In the genomic region with DNA sequence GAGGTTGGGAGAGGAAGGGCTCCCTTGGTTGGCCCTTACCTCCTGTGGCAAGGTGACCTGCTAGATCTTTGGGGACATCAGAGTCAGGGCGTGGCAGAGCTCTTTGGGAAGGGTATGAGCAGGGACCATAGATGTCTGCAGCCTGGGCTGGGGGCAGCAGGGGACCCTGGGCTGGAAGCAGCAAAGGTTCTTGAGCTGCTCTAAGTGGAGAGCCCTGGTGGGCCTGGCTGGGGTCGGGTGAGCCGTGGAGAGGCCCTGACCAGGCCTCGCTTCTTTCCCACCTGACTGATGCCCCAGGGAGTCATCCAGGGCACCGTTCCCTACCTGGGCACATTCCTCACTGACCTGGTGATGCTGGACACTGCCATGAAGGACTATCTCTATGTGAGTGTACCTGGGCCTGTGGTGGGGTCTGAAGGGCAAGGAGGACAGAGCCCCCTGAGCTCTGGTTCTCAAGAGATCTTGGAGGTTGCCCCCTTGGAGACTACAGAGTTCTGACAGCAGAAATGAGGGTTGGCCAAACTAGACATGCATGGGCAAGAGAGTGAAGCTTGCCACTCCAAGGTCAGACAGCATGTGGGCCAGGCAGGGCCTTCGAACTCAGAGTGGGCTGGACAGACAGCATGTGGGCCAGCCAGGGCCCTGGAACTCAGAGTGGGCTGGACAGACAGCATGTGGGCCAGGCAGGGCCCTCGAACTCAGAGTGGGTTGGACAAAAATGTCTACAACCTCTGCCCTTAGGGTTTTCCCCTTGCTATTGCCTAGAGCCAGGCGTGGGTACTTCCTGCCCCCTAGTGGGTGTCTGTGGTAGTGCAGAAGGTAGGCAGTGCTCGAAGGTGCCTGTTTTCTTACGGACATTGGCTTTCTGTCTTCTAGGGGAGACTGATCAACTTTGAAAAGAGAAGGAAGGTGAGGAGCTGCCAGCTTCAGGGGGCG, we compare ENCODE assay signal across 8 mouse cellular contexts. TPM values are rescaled to one million over a fixed set of nuclear protein-coding genes. Genes with fewer than 3 reads are reported as not detected.
DNase-seq lines count a peak whose midpoint lies in the region; ATAC-seq and TF ChIP-seq lines count a peak whose summit lies in the region.

No protein-coding gene starts in this region.

- TF ChIP-seq CTCF in stomach, postnatal 0 days (IDR thresholded peaks at IDR 0.05; ENCODE audit: low read depth): peak; percentile 99

- no peak for TF ChIP-seq EP300 in stomach, postnatal 0 days (optimal IDR thresholded peaks at IDR 0.05)

- no peak overlapping the region for H3K27ac ChIP-seq in liver, embryonic 16.5 days (ENCODE audit: low read length)
- H3K27ac ChIP-seq in neural tube, embryonic 13.5 days (replicated peaks): no peak overlapping the region
- H3K27ac ChIP-seq in stomach, postnatal 0 days (replicated peaks): no peak overlapping the region

- no peak overlapping the region for H3K4me3 ChIP-seq in liver, embryonic 16.5 days (ENCODE audit: low read depth, low read length)
- H3K4me3 ChIP-seq in neural tube, embryonic 13.5 days: no peak overlapping the region
- H3K4me3 ChIP-seq in stomach, postnatal 0 days (ENCODE audit: low read depth, low read length): no peak overlapping the region

- H3K36me3 ChIP-seq in liver, embryonic 16.5 days (ENCODE audit: control insufficient read depth, insufficient read depth): no peaks in the 10 kb centered on the region
- H3K36me3 ChIP-seq in neural tube, embryonic 13.5 days: peaks cover 98% of the 10 kb centered on the region
- peaks cover 53% of the 10 kb centered on the region for H3K36me3 ChIP-seq in stomach, postnatal 0 days (ENCODE audit: control insufficient read depth, insufficient read depth, low read length)

- 35% methylated on average over 11 of the region's 11 CpGs for WGBS in liver, embryonic 16.5 days (ENCODE audit: insufficient replicate concordance)
- WGBS in neural tube, embryonic 13.5 days: 59% methylated on average over 11 of the region's 11 CpGs
- WGBS in stomach, postnatal 0 days: 46% methylated on average over 11 of the region's 11 CpGs

- H3K9me3 ChIP-seq in liver, embryonic 16.5 days (replicated peaks; ENCODE audit: control insufficient read depth, low read length): no peaks in the 10 kb centered on the region
- H3K9me3 ChIP-seq in neural tube, embryonic 13.5 days: no peaks in the 10 kb centered on the region
- H3K9me3 ChIP-seq in stomach, postnatal 0 days (ENCODE audit: control insufficient read depth, low read length): no peaks in the 10 kb centered on the region

- peak; percentile 41; the same call in 1 of the 2 replicates for ATAC-seq in liver, embryonic 16.5 days (ENCODE audit: low read depth)
- ATAC-seq in neural tube, embryonic 13.5 days (ENCODE audit: low read depth): peak; percentile 41; the same call in 1 of the 2 replicates
- ATAC-seq in stomach, postnatal 0 days (ENCODE audit: low FRiP score, low TSS enrichment): peak; percentile 67

- DNase-seq in 416B (ENCODE audit: low read depth): peak; percentile 79
- peak; percentile 87 for DNase-seq in adrenal gland, adult 2 months
- peak; percentile 84 for DNase-seq in embryo, embryonic 9.5 days (ENCODE audit: extremely low spot score)
- DNase-seq in heart, adult 18-20 months: peak; percentile 83 to 95
- peak; percentile 72 to 91 for DNase-seq in kidney, adult 8-10 months
- DNase-seq in stomach, postnatal 0 days (ENCODE audit: low spot score): peak; percentile 89

- H3K9ac ChIP-seq in liver, embryonic 16.5 days (ENCODE audit: low read depth, low read length): no peak overlapping the region
- H3K9ac ChIP-seq in neural tube, embryonic 13.5 days: no peak overlapping the region
- no peak overlapping the region for H3K9ac ChIP-seq in stomach, postnatal 0 days (ENCODE audit: low read length)

- no peaks in the 10 kb centered on the region for H3K4me1 ChIP-seq in liver, embryonic 16.5 days (ENCODE audit: control insufficient read depth, low read depth, low read length)
- peaks cover 5% of the 10 kb centered on the region; the same call in 1 of the 2 replicates for H3K4me1 ChIP-seq in neural tube, embryonic 13.5 days (replicated peaks)
- H3K4me1 ChIP-seq in stomach, postnatal 0 days (replicated peaks; ENCODE audit: control insufficient read depth, insufficient read depth): no peaks in the 10 kb centered on the region

- H3K27me3 ChIP-seq in liver, embryonic 16.5 days (ENCODE audit: control insufficient read depth, insufficient read depth, low read depth, low read length): no peaks in the 10 kb centered on the region
- no peaks in the 10 kb centered on the region for H3K27me3 ChIP-seq in neural tube, embryonic 13.5 days
- H3K27me3 ChIP-seq in stomach, postnatal 0 days (ENCODE audit: control insufficient read depth, insufficient read depth, low read length): no peaks in the 10 kb centered on the region

- no peak overlapping the region for H3K4me2 ChIP-seq in liver, embryonic 16.5 days (ENCODE audit: low read depth, low read length)
- no peak overlapping the region for H3K4me2 ChIP-seq in neural tube, embryonic 13.5 days
- no peak overlapping the region for H3K4me2 ChIP-seq in stomach, postnatal 0 days (replicated peaks; ENCODE audit: low read depth)

RNA-seq across cellular contexts. Expression of a gene that starts 15.7 kb away (rescaled TPM):
- total RNA-seq in adrenal gland, adult 2 months (2021): under 1 TPM in 1 of 2 experiments, not detected in 1; 0.14 TPM
- polyA plus RNA-seq in adrenal gland, adult 2 months (2012; rRNA removed): 0.06 TPM in 1 of 2 replicates, not detected in the other
- total RNA-seq in heart, adult 18-20 months (2021): not detected
- 1.6 and 9.7 TPM in 2 replicates for polyA plus RNA-seq in liver, embryonic 16.5 days (2015; fragmentation: Nextera tagmentation; extraction: Ambion mirVana)
- polyA plus RNA-seq in neural tube, embryonic 13.5 days (2015; fragmentation: Nextera tagmentation; extraction: Ambion mirVana): not detected in 2 replicates
- polyA plus RNA-seq in stomach, postnatal 0 days (2015; fragmentation: Nextera tagmentation; extraction: Ambion mirVana): 2.0 and 3.3 TPM in 2 replicates

RNA-seq across cellular contexts. Expression of a gene that starts 34.6 kb away (rescaled TPM):
- total RNA-seq in adrenal gland, adult 2 months (2021): 10 to 100 TPM; 23.3 to 45.5 TPM
- 56.8 and 73.5 TPM in 2 replicates for polyA plus RNA-seq in adrenal gland, adult 2 months (2012; rRNA removed)
- total RNA-seq in heart, adult 18-20 months (2021): 10 to 100 TPM in 1 of 2 experiments, 1 to 10 TPM in 1; 8.7 to 11.5 TPM
- polyA plus RNA-seq in liver, embryonic 16.5 days (2015; fragmentation: Nextera tagmentation; extraction: Ambion mirVana): 2.3 TPM in 2 replicates
- polyA plus RNA-seq in neural tube, embryonic 13.5 days (2015; fragmentation: Nextera tagmentation; extraction: Ambion mirVana): 86.3 and 90.7 TPM in 2 replicates
- 23.9 and 26.8 TPM in 2 replicates for polyA plus RNA-seq in stomach, postnatal 0 days (2015; fragmentation: Nextera tagmentation; extraction: Ambion mirVana)

RNA-seq across cellular contexts. Expression of a gene that starts 36.0 kb away (rescaled TPM):
- 10 to 100 TPM; 15.4 to 21.6 TPM for total RNA-seq in adrenal gland, adult 2 months (2021)
- 14.8 and 16.0 TPM in 2 replicates for polyA plus RNA-seq in adrenal gland, adult 2 months (2012; rRNA removed)
- total RNA-seq in heart, adult 18-20 months (2021): 10 to 100 TPM in 1 of 2 experiments, 1 to 10 TPM in 1; 9.3 to 10.2 TPM
- 12.1 TPM in 2 replicates for polyA plus RNA-seq in liver, embryonic 16.5 days (2015; fragmentation: Nextera tagmentation; extraction: Ambion mirVana)
- 42.1 and 43.5 TPM in 2 replicates for polyA plus RNA-seq in neural tube, embryonic 13.5 days (2015; fragmentation: Nextera tagmentation; extraction: Ambion mirVana)
- polyA plus RNA-seq in stomach, postnatal 0 days (2015; fragmentation: Nextera tagmentation; extraction: Ambion mirVana): 13.1 and 14.0 TPM in 2 replicates

RNA-seq across cellular contexts. Expression of a gene that starts 41.6 kb away (rescaled TPM):
- total RNA-seq in adrenal gland, adult 2 months (2021): 1 to 10 TPM in 1 of 2 experiments, not detected in 1; 2.2 TPM
- polyA plus RNA-seq in adrenal gland, adult 2 months (2012; rRNA removed): 0.42 TPM in 1 of 2 replicates, not detected in the other
- 1 to 10 TPM; 1.1 to 1.2 TPM for total RNA-seq in heart, adult 18-20 months (2021)
- polyA plus RNA-seq in liver, embryonic 16.5 days (2015; fragmentation: Nextera tagmentation; extraction: Ambion mirVana): 1.1 and 1.3 TPM in 2 replicates
- polyA plus RNA-seq in neural tube, embryonic 13.5 days (2015; fragmentation: Nextera tagmentation; extraction: Ambion mirVana): 2.6 and 4.0 TPM in 2 replicates
- polyA plus RNA-seq in stomach, postnatal 0 days (2015; fragmentation: Nextera tagmentation; extraction: Ambion mirVana): 5.5 and 6.2 TPM in 2 replicates

RNA-seq across cellular contexts. Expression of a gene that starts 50.8 kb away (rescaled TPM):
- 1 to 10 TPM; 3.7 to 4.6 TPM for total RNA-seq in adrenal gland, adult 2 months (2021)
- 1.6 and 3.6 TPM in 2 replicates for polyA plus RNA-seq in adrenal gland, adult 2 months (2012; rRNA removed)
- 1 to 10 TPM; 2.4 to 2.7 TPM for total RNA-seq in heart, adult 18-20 months (2021)
- polyA plus RNA-seq in liver, embryonic 16.5 days (2015; fragmentation: Nextera tagmentation; extraction: Ambion mirVana): 0.28 and 0.70 TPM in 2 replicates
- polyA plus RNA-seq in neural tube, embryonic 13.5 days (2015; fragmentation: Nextera tagmentation; extraction: Ambion mirVana): 1.6 and 1.7 TPM in 2 replicates
- 1.2 and 1.3 TPM in 2 replicates for polyA plus RNA-seq in stomach, postnatal 0 days (2015; fragmentation: Nextera tagmentation; extraction: Ambion mirVana)
